In the genomic region with DNA sequence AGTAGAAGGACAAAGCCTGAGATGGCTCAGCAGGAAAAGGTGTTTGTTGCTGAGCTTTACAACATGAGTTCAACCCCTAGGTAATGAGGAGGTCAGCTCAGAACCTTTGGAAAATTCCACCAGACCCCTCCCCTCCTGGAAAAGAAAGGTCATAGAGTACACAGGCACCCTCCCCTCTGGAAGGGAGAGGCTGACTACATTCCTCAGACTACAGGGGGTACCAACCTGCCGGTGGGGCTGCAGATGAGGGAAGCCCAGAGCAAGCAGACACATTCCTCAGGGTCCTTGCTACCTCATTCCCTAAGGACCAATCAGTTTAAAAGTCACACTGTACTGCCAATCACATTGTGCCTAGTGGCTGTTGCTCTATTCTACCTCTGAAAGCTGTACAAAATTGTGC, we compare ENCODE assay signal across 30 mouse cellular contexts. TPM values are rescaled to one million over a fixed set of nuclear protein-coding genes. Genes with fewer than 3 reads are reported as not detected.
DNase-seq lines count a peak whose midpoint lies in the region; ATAC-seq and TF ChIP-seq lines count a peak whose summit lies in the region.
"Had no signal": no experiment of that assay in that cellular context is flagged by ENCODE, and none has a peak within 500 bp of the region (broad histone marks: within the 10 kb centered on the region; RNA-seq: fewer than 3 reads in every experiment).

No protein-coding gene starts in this region.

- no peak for ATAC-seq in midbrain, postnatal 0 days (ENCODE audit: low FRiP score)
- ATAC-seq: activated CD4-positive, CD25-positive, alpha-beta regulatory T cell, adult 4 months; CD4-positive, CD25-positive, alpha-beta regulatory T cell, adult 4 months; forebrain, embryonic 14.5 days; forebrain, embryonic 16.5 days; Patski had no signal

- H3K4me3 ChIP-seq in midbrain, postnatal 0 days (ENCODE audit: low read depth, low read length), result no peak overlapping the region
- H3K4me3 ChIP-seq: embryonic facial prominence, embryonic 13.5 days; embryonic facial prominence, embryonic 15.5 days; erythroblast, embryonic 14.5 days; forebrain, embryonic 10.5 days; forebrain, embryonic 12.5 days had no signal

- WGBS in midbrain, postnatal 0 days, result 31% methylated on average over 1 of the region's 1 CpGs

- H3K9me3 ChIP-seq in midbrain, postnatal 0 days (ENCODE audit: low read length), result no peaks in the 10 kb centered on the region
- H3K9me3 ChIP-seq: embryonic facial prominence, embryonic 13.5 days; embryonic facial prominence, embryonic 15.5 days; forebrain, embryonic 10.5 days; forebrain, embryonic 12.5 days; G1E had no signal

- H3K27ac ChIP-seq in midbrain, postnatal 0 days (ENCODE audit: low read depth, low read length), result no peak overlapping the region
- H3K27ac ChIP-seq: embryonic facial prominence, embryonic 13.5 days; embryonic facial prominence, embryonic 15.5 days; forebrain, embryonic 10.5 days; forebrain, embryonic 12.5 days had no signal

- DNase-seq in kidney, postnatal 14 days, result peak; percentile 4
- no peak for DNase-seq in kidney, adult 11 months
- DNase-seq in R1 (ENCODE audit: low read depth, low spot score), result peak; percentile 94
- DNase-seq in midbrain, postnatal 0 days (ENCODE audit: low spot score), result no peak
- DNase-seq in layer of hippocampus, postnatal 25 days (ENCODE audit: extremely low spot score in 1 of 2, low spot score in 1 of 2), result no peak
- DNase-seq: adrenal gland, postnatal 10 days; adrenal gland, postnatal 25 days; B cell, adult 2 months; cerebellum, adult 11 months; cerebellum, adult 18-20 months; cerebellum, adult 8-10 months; cerebellum, adult 9-11 months; cerebellum, postnatal 14 days; cerebellum, postnatal 36 days; embryo, embryonic 11 days had no signal

- no peaks in the 10 kb centered on the region for H3K4me1 ChIP-seq in midbrain, postnatal 0 days (ENCODE audit: insufficient read depth, low read length)
- H3K4me1 ChIP-seq: embryonic facial prominence, embryonic 13.5 days; embryonic facial prominence, embryonic 15.5 days; forebrain, embryonic 12.5 days had no signal

- H3K36me3 ChIP-seq in midbrain, postnatal 0 days (ENCODE audit: insufficient read depth, low read length), result no peaks in the 10 kb centered on the region
- H3K36me3 ChIP-seq: embryonic facial prominence, embryonic 13.5 days; embryonic facial prominence, embryonic 15.5 days; forebrain, embryonic 10.5 days; forebrain, embryonic 12.5 days; G1E had no signal

- peaks cover 1% of the 10 kb centered on the region; the same call in 1 of the 2 replicates for H3K27me3 ChIP-seq in midbrain, postnatal 0 days (ENCODE audit: insufficient read depth, low read length)
- H3K27me3 ChIP-seq: CH12.LX, Patski had no signal

- H3K9ac ChIP-seq in midbrain, postnatal 0 days (replicated peaks; ENCODE audit: low read length, poor library complexity, severe bottlenecking), result no peak overlapping the region
- H3K9ac ChIP-seq: embryonic facial prominence, embryonic 13.5 days; embryonic facial prominence, embryonic 15.5 days; forebrain, embryonic 12.5 days had no signal

- no peak overlapping the region for H3K4me2 ChIP-seq in midbrain, postnatal 0 days (ENCODE audit: low read depth, low read length, poor library complexity, severe bottlenecking)
- H3K4me2 ChIP-seq: embryonic facial prominence, embryonic 13.5 days; embryonic facial prominence, embryonic 15.5 days; forebrain, embryonic 12.5 days had no signal

- TF ChIP-seq CTCF in midbrain, postnatal 0 days (IDR thresholded peaks at IDR 0.05), result no peak

RNA-seq across cellular contexts. Expression of gene AU015836, which starts 48.4 kb away (rescaled TPM):
- not detected in 2 replicates for total RNA-seq in midbrain, postnatal 0 days (2014; rRNA removed)
- not detected in 2 replicates for polyA plus RNA-seq in midbrain, postnatal 0 days (2015; fragmentation: Nextera tagmentation; extraction: Ambion mirVana)
- not detected for total RNA-seq in layer of hippocampus, postnatal 25 days (2021)
- total RNA-seq: adrenal gland, adult 18-20 months; adrenal gland, postnatal 10 days; adrenal gland, postnatal 25 days; CH12.LX; common myeloid progenitor, adult 5-6 weeks; G1E had no signal
- polyA plus RNA-seq: activated CD4-positive, CD25-positive, alpha-beta regulatory T cell, adult 4 months; brain, embryonic 14.5 days; CD4-positive, CD25-positive, alpha-beta regulatory T cell, adult 4 months; embryonic facial prominence, embryonic 13.5 days; embryonic facial prominence, embryonic 15.5 days; erythroblast, embryonic 14.5 days; forebrain, embryonic 10.5 days; forebrain, embryonic 12.5 days; forebrain, embryonic 14.5 days; forebrain, embryonic 16.5 days; G1E; Patski had no signal

Comparison
In these comparisons a context has a peak if more than half of its experiments do, and no peak if none do; other contexts are left out.
1. DNase-seq: peak in kidney, postnatal 14 days (single experiment) and R1 (single experiment); none in kidney, adult 11 months (single experiment), midbrain, postnatal 0 days (single experiment) and layer of hippocampus, postnatal 25 days (0 of 2).